Mouse (Mus musculus): ENCODE data around the gene Ninl. TPM values are rescaled to one million over a fixed set of nuclear protein-coding genes. Genes with fewer than 3 reads are reported as not detected.

The Ninl gene
- polyA plus RNA-seq (2014; fragmentation: Nextera tagmentation; extraction: Ambion mirVana): 2.9 and 5.0 TPM in 2 replicates

GRCm38 (mm10) chr2:151039232-151039695, at the start of gene Ninl, which contains the start of gene Nanp:
Ninl (minus strand) TSS chr2:151039382.
Nanp (minus strand) TSS chr2:151039398.
- ATAC-seq (ENCODE audit: low FRiP score, low TSS enrichment): peak; percentile 97
- H3K4me3 ChIP-seq (replicated peaks; ENCODE audit: low read depth, low read length): peak within 1 kb of the TSS; percentile 93
- H3K27ac ChIP-seq (replicated peaks; ENCODE audit: low read depth, low read length): peak within 1 kb of the TSS; percentile 73

GRCm38 (mm10) chr2:151056637-151057036, 17.5 kb upstream of the Ninl start:
- Histone ChIP-seq H3K27me3 (ENCODE audit: control insufficient read depth, insufficient read depth, low read length) (no peaks in the 10 kb centered on the region), H3K9ac (replicated peaks; ENCODE audit: low read length) (no peak overlapping the region), H3K27ac (replicated peaks; ENCODE audit: low read depth, low read length) (no peak overlapping the region), H3K9me3 (ENCODE audit: control insufficient read depth, low read length) (no peaks in the 10 kb centered on the region), H3K4me3 (replicated peaks; ENCODE audit: low read depth, low read length) (no peak overlapping the region), H3K4me2 (ENCODE audit: low read length) (no peak overlapping the region), H3K36me3 (ENCODE audit: control insufficient read depth, insufficient read depth, low read length) (no peaks in the 10 kb centered on the region), H3K4me1 (ENCODE audit: control insufficient read depth, insufficient read depth, low read length) (no peaks in the 10 kb centered on the region)
- ATAC-seq (ENCODE audit: low FRiP score, low TSS enrichment): no peak
- 90% methylated on average over 1 of the region's 1 CpGs for WGBS
- DNase-seq: no peak

More at GRCm38 (mm10) chr2:151039232-151039695, at the start of gene Ninl, which contains the start of gene Nanp:
- Histone ChIP-seq H3K9me3 (ENCODE audit: control insufficient read depth, low read length) (no peaks in the 10 kb centered on the region), H3K36me3 (ENCODE audit: control insufficient read depth, insufficient read depth, low read length) (no peaks in the 10 kb centered on the region), H3K9ac (replicated peaks; ENCODE audit: low read length) (peak within 1 kb of the TSS; percentile 92), H3K27me3 (ENCODE audit: control insufficient read depth, insufficient read depth, low read length) (no peaks in the 10 kb centered on the region), H3K4me2 (ENCODE audit: low read length) (peak within 1 kb of the TSS; percentile 68), H3K4me1 (ENCODE audit: control insufficient read depth, insufficient read depth, low read length) (peaks cover 11% of the 10 kb centered on the region)
- WGBS: under 1% methylated on average over 33 of the region's 34 CpGs
- DNase-seq: peak; percentile 98

GRCm38 (mm10) chr2:151040411-151040810, 1.2 kb upstream of the Ninl start:
- WGBS: 91% methylated on average over 1 of the region's 1 CpGs

GRCm38 (mm10) chr2:151039726-151040125, 544 bp upstream of the Ninl start:
- WGBS: 47% methylated on average over 8 of the region's 8 CpGs
- Histone ChIP-seq H3K27ac (replicated peaks; ENCODE audit: low read depth, low read length) (peak overlapping the region; percentile 63), H3K9me3 (ENCODE audit: control insufficient read depth, low read length) (no peaks in the 10 kb centered on the region), H3K4me1 (ENCODE audit: control insufficient read depth, insufficient read depth, low read length) (peaks cover 11% of the 10 kb centered on the region), H3K9ac (replicated peaks; ENCODE audit: low read length) (peak overlapping the region; percentile 92), H3K27me3 (ENCODE audit: control insufficient read depth, insufficient read depth, low read length) (no peaks in the 10 kb centered on the region), H3K4me2 (ENCODE audit: low read length) (peak overlapping the region; percentile 68), H3K36me3 (ENCODE audit: control insufficient read depth, insufficient read depth, low read length) (no peaks in the 10 kb centered on the region), H3K4me3 (replicated peaks; ENCODE audit: low read depth, low read length) (peak overlapping the region; percentile 93)
- ATAC-seq (ENCODE audit: low FRiP score, low TSS enrichment) (peak; percentile 22; the same call in 1 of the 2 replicates), DNase-seq (peak; percentile 39)

More at GRCm38 (mm10) chr2:151040411-151040810, 1.2 kb upstream of the Ninl start:
- H3K9me3 ChIP-seq (ENCODE audit: control insufficient read depth, low read length): no peaks in the 10 kb centered on the region
- no peak overlapping the region for H3K4me3 ChIP-seq (replicated peaks; ENCODE audit: low read depth, low read length)
- ATAC-seq (ENCODE audit: low FRiP score, low TSS enrichment): no peak
- no peaks in the 10 kb centered on the region for H3K27me3 ChIP-seq (ENCODE audit: control insufficient read depth, insufficient read depth, low read length)
- no peak overlapping the region for H3K4me2 ChIP-seq (ENCODE audit: low read length)
- no peak for DNase-seq
- H3K4me1 ChIP-seq (ENCODE audit: control insufficient read depth, insufficient read depth, low read length): peaks cover 11% of the 10 kb centered on the region
- H3K9ac ChIP-seq (replicated peaks; ENCODE audit: low read length): no peak overlapping the region
- H3K27ac ChIP-seq (replicated peaks; ENCODE audit: low read depth, low read length): no peak overlapping the region
- H3K36me3 ChIP-seq (ENCODE audit: control insufficient read depth, insufficient read depth, low read length): no peaks in the 10 kb centered on the region

GRCm38 (mm10) chr2:151038811-151039222, 365 bp downstream of the Ninl start:
- Histone ChIP-seq H3K9me3 (ENCODE audit: control insufficient read depth, low read length) (no peaks in the 10 kb centered on the region), H3K36me3 (ENCODE audit: control insufficient read depth, insufficient read depth, low read length) (no peaks in the 10 kb centered on the region), H3K9ac (replicated peaks; ENCODE audit: low read length) (peak overlapping the region; percentile 92), H3K27ac (replicated peaks; ENCODE audit: low read depth, low read length) (peak overlapping the region; percentile 73), H3K4me3 (replicated peaks; ENCODE audit: low read depth, low read length) (peak overlapping the region; percentile 93), H3K4me2 (ENCODE audit: low read length) (peak overlapping the region; percentile 68), H3K27me3 (ENCODE audit: control insufficient read depth, insufficient read depth, low read length) (no peaks in the 10 kb centered on the region), H3K4me1 (ENCODE audit: control insufficient read depth, insufficient read depth, low read length) (peaks cover 11% of the 10 kb centered on the region)
- under 1% methylated on average over 30 of the region's 30 CpGs for WGBS
- DNase-seq (peak; percentile 58), ATAC-seq (ENCODE audit: low FRiP score, low TSS enrichment) (no peak)

- Histone ChIP-seq H3K9me3 (ENCODE audit: control insufficient read depth, low read length) (no peaks in the 10 kb centered on the region), H3K4me1 (ENCODE audit: control insufficient read depth, insufficient read depth, low read length) (peaks cover 11% of the 10 kb centered on the region), H3K36me3 (ENCODE audit: control insufficient read depth, insufficient read depth, low read length) (no peaks in the 10 kb centered on the region), H3K4me3 (replicated peaks; ENCODE audit: low read depth, low read length) (peak overlapping the region; percentile 93), H3K27me3 (ENCODE audit: control insufficient read depth, insufficient read depth, low read length) (no peaks in the 10 kb centered on the region), H3K4me2 (ENCODE audit: low read length) (peak overlapping the region; percentile 68), H3K27ac (replicated peaks; ENCODE audit: low read depth, low read length) (no peak overlapping the region), H3K9ac (replicated peaks; ENCODE audit: low read length) (peak overlapping the region; percentile 92)
- DNase-seq: peak; percentile 1
- WGBS: 58% methylated on average over 18 of the region's 18 CpGs
- no peak for ATAC-seq (ENCODE audit: low FRiP score, low TSS enrichment)
Observed at GRCm38 (mm10) chr2:151037876-151038552, 1.2 kb downstream of the Ninl start.

GRCm38 (mm10) chr2:151037292-151037691, 1.9 kb downstream of the Ninl start:
- H3K4me1 ChIP-seq (ENCODE audit: control insufficient read depth, insufficient read depth, low read length): peaks cover 11% of the 10 kb centered on the region
- H3K27ac ChIP-seq (replicated peaks; ENCODE audit: low read depth, low read length): no peak overlapping the region
- H3K4me3 ChIP-seq (replicated peaks; ENCODE audit: low read depth, low read length): no peak overlapping the region
- peak overlapping the region; percentile 68; the same call in 1 of the 2 replicates for H3K4me2 ChIP-seq (ENCODE audit: low read length)
- H3K27me3 ChIP-seq (ENCODE audit: control insufficient read depth, insufficient read depth, low read length): no peaks in the 10 kb centered on the region
- DNase-seq (no peak), ATAC-seq (ENCODE audit: low FRiP score, low TSS enrichment) (no peak)
- 98% methylated on average over 1 of the region's 1 CpGs for WGBS
- H3K36me3 ChIP-seq (ENCODE audit: control insufficient read depth, insufficient read depth, low read length): no peaks in the 10 kb centered on the region
- H3K9ac ChIP-seq (replicated peaks; ENCODE audit: low read length): 0 out of 2 replicates have a peak overlapping the region, but pooled peaks have one; percentile 31
- H3K9me3 ChIP-seq (ENCODE audit: control insufficient read depth, low read length): no peaks in the 10 kb centered on the region

GRCm38 (mm10) chr2:151036721-151037120, 2.5 kb downstream of the Ninl start:
- DNase-seq (no peak), ATAC-seq (ENCODE audit: low FRiP score, low TSS enrichment) (no peak)
- H3K27me3 ChIP-seq (ENCODE audit: control insufficient read depth, insufficient read depth, low read length): no peaks in the 10 kb centered on the region
- H3K36me3 ChIP-seq (ENCODE audit: control insufficient read depth, insufficient read depth, low read length): no peaks in the 10 kb centered on the region
- no peak overlapping the region for H3K9ac ChIP-seq (replicated peaks; ENCODE audit: low read length)
- no peak overlapping the region for H3K27ac ChIP-seq (replicated peaks; ENCODE audit: low read depth, low read length)
- 93% methylated on average over 2 of the region's 2 CpGs for WGBS
- no peak overlapping the region for H3K4me3 ChIP-seq (replicated peaks; ENCODE audit: low read depth, low read length)
- H3K4me1 ChIP-seq (ENCODE audit: control insufficient read depth, insufficient read depth, low read length): peaks cover 11% of the 10 kb centered on the region
- H3K9me3 ChIP-seq (ENCODE audit: control insufficient read depth, low read length): no peaks in the 10 kb centered on the region
- no peak overlapping the region for H3K4me2 ChIP-seq (ENCODE audit: low read length)
